Mouse (Mus musculus): ENCODE measurements at regions not wholly inside any gene's neighbourhood (a gene's known extent, or its start where the extent isn't known, plus 50 kb on each side); places are given as distances from the start of the nearest gene placed in this dataset.

DNA sequence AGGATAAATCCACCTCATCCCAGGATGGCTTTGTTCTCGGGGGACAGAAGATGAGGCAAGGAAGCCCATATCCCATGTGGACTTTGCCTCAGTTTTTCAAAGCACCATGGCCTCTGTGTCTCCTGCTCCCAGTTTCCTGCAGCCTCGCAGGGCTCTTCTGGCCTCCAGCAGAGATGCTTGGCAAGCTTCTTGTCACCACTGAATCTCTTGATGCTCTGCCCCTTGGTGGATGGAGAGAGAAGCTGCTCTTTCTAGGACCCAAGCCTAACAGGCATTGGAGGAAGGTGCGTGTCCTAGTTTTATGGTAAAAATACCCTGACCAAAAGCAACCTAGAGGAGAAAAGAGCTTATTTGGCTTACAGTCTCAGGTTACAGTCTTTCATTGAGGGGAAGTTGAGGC is 97.1 kb upstream of the Trpm1 start:
- TF ChIP-seq CTCF (IDR thresholded peaks at IDR 0.05; ENCODE audit: low read depth, low read length) (no peak), POLR2A (IDR thresholded peaks at IDR 0.05; ENCODE audit: insufficient read depth, low read length) (no peak)

Data from ES-Bruce4 (cell line).